Mouse (Mus musculus): ENCODE measurements at regions not wholly inside any gene's neighbourhood (a gene's known extent, or its start where the extent isn't known, plus 50 kb on each side); places are given as distances from the start of the nearest gene placed in this dataset.

DNA sequence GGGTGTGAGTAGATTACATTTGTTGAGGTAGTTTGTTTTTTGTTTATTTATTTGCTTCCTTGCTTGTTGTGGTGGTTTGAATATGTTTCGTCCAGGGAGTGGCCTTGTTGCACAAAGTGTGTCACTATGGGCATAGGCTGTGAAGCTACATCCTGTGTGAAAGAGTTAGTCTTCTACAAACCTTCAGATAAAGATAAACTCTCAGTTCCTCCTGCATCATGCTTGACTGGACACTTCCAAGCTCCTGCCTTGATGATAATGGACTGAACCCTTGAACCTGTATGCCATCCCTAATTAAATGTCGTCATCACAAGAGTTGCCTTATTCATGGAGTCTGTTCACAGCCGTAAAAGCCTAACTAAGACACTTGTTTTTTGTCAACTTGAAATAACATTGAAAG lies 418.9 kb upstream of the Mef2c start:
- TF ChIP-seq POLR2A (IDR thresholded peaks at IDR 0.05; ENCODE audit: extremely low read depth, insufficient read depth, low read length): no peak
- TF ChIP-seq CTCF (IDR thresholded peaks at IDR 0.05; ENCODE audit: extremely low read depth, insufficient read depth, low read length): no peak

Measured in cortical plate, adult 2 months (tissue).